ENCODE assay signal across 19 mouse cellular contexts in the genomic region with DNA sequence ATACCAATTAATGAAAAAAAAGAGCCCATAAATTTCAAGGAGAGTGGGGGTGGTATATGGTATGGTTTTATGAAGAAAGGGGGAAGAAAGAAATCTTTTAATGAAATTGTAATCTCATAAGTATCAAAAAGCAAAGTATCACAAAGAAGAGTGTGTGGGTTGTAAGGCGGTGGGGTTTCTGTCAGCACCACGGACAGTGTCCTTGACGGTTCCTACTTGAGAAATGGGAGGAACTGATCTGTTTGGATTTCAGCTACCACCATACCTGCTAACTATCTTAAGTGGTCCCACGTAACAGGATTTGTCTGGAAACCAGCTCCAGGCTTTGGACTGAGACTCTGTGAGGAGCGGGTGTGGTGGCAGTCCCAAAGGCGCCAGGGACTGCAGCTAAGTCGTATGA. TPM values are rescaled to one million over a fixed set of nuclear protein-coding genes. Genes with fewer than 3 reads are reported as not detected.
A peak's percentile ranks its signal among the peaks of the same experiment; 100 is the strongest.
DNase-seq lines count a peak whose midpoint lies in the region; ATAC-seq and TF ChIP-seq lines count a peak whose summit lies in the region.
"Had no signal": no experiment of that assay in that cellular context is flagged by ENCODE, and none has a peak within 500 bp of the region (broad histone marks: within the 10 kb centered on the region; RNA-seq: fewer than 3 reads in every experiment).

No protein-coding gene starts in this region.

- no peak for TF ChIP-seq CTCF in gastrocnemius, adult 2 months (IDR thresholded peaks at IDR 0.05)

- H3K4me2 ChIP-seq in intestine, embryonic 14.5 days (ENCODE audit: low read length), result no peak overlapping the region
- no peak overlapping the region for H3K4me2 ChIP-seq in intestine, embryonic 16.5 days (ENCODE audit: low read depth, low read length)
- no peak overlapping the region for H3K4me2 ChIP-seq in embryonic facial prominence, embryonic 11.5 days (ENCODE audit: low read depth, low read length)
- no peak overlapping the region for H3K4me2 ChIP-seq in midbrain, embryonic 14.5 days (ENCODE audit: low read length)
- H3K4me2 ChIP-seq: hindbrain, embryonic 15.5 days; liver, embryonic 15.5 days had no signal

- peak; percentile 67 for DNase-seq in intestine, embryonic 14.5 days (ENCODE audit: low spot score)
- peak; percentile 2 for DNase-seq in 3T3-L1 (ENCODE audit: low read depth, low spot score)
- peak; percentile 14 for DNase-seq in NIH3T3 (ENCODE audit: low read depth)
- peak; percentile 72 for DNase-seq in embryonic facial prominence, embryonic 11.5 days (ENCODE audit: low spot score)
- DNase-seq in gastrocnemius, adult 2 months, result no peak
- no peak for DNase-seq in midbrain, embryonic 14.5 days
- DNase-seq: adrenal gland, postnatal 14 days; cerebellum, postnatal 25 days; forebrain, postnatal 0 days; gastrocnemius, postnatal 36 days; layer of hippocampus, adult 9-11 months; thymus, adult 18-20 months had no signal

- intact Hi-C loops in gastrocnemius, adult 2 months (cut with DNase I), result loop anchor here (10.0 kb wide), 1 partner anchor 1317 kb away; no protein-coding TSS in a partner anchor

- H3K9ac ChIP-seq in intestine, embryonic 14.5 days (ENCODE audit: low read length), result no peak overlapping the region
- no peak overlapping the region for H3K9ac ChIP-seq in intestine, embryonic 16.5 days (ENCODE audit: low read depth, low read length)
- no peak overlapping the region for H3K9ac ChIP-seq in embryonic facial prominence, embryonic 11.5 days (replicated peaks; ENCODE audit: low read length)
- no peak overlapping the region for H3K9ac ChIP-seq in midbrain, embryonic 14.5 days (replicated peaks; ENCODE audit: low read length)
- H3K9ac ChIP-seq: forebrain, postnatal 0 days; hindbrain, embryonic 15.5 days; liver, embryonic 15.5 days had no signal

- no peak for ATAC-seq in intestine, embryonic 14.5 days (replicated peaks; ENCODE audit: low FRiP score, low TSS enrichment, low read depth)
- no peak for ATAC-seq in intestine, embryonic 16.5 days
- ATAC-seq in embryonic facial prominence, embryonic 11.5 days (replicated peaks; ENCODE audit: insufficient number of reproducible peaks, low FRiP score, low TSS enrichment, low read depth), result no peak
- no peak for ATAC-seq in midbrain, embryonic 14.5 days (ENCODE audit: low FRiP score, low TSS enrichment)
- ATAC-seq: forebrain, postnatal 0 days; midbrain, embryonic 16.5 days; Patski had no signal

- H3K36me3 ChIP-seq in intestine, embryonic 14.5 days (ENCODE audit: control insufficient read depth, insufficient read depth, low read length), result no peaks in the 10 kb centered on the region
- H3K36me3 ChIP-seq in intestine, embryonic 16.5 days (ENCODE audit: control insufficient read depth, insufficient read depth, low read length), result no peaks in the 10 kb centered on the region
- H3K36me3 ChIP-seq in embryonic facial prominence, embryonic 11.5 days (replicated peaks; ENCODE audit: control insufficient read depth, insufficient read depth, low read depth, low read length), result no peaks in the 10 kb centered on the region
- H3K36me3 ChIP-seq in midbrain, embryonic 14.5 days (ENCODE audit: control insufficient read depth, insufficient read depth, low read length), result no peaks in the 10 kb centered on the region
- H3K36me3 ChIP-seq: hindbrain, embryonic 15.5 days; liver, embryonic 15.5 days had no signal

- H3K4me3 ChIP-seq in intestine, embryonic 14.5 days (ENCODE audit: low read depth, low read length), result no peak overlapping the region
- H3K4me3 ChIP-seq in intestine, embryonic 16.5 days (ENCODE audit: low read length), result no peak overlapping the region
- H3K4me3 ChIP-seq in embryonic facial prominence, embryonic 11.5 days (ENCODE audit: low read depth, low read length), result no peak overlapping the region
- H3K4me3 ChIP-seq in gastrocnemius, adult 2 months, result no peak overlapping the region
- H3K4me3 ChIP-seq in midbrain, embryonic 14.5 days (replicated peaks; ENCODE audit: low read depth, low read length), result no peak overlapping the region
- H3K4me3 ChIP-seq: hindbrain, embryonic 15.5 days; liver, embryonic 15.5 days had no signal

- WGBS in intestine, embryonic 14.5 days, result 42% methylated on average over 7 of the region's 7 CpGs
- WGBS in intestine, embryonic 16.5 days, result 36% methylated on average over 7 of the region's 7 CpGs
- WGBS in embryonic facial prominence, embryonic 11.5 days, result 52% methylated on average over 7 of the region's 7 CpGs
- 57% methylated on average over 7 of the region's 7 CpGs for WGBS in midbrain, embryonic 14.5 days

- H3K4me1 ChIP-seq in intestine, embryonic 14.5 days (replicated peaks; ENCODE audit: control insufficient read depth, insufficient read depth, low read length), result no peaks in the 10 kb centered on the region
- H3K4me1 ChIP-seq in intestine, embryonic 16.5 days (ENCODE audit: control insufficient read depth, insufficient read depth, low read length), result no peaks in the 10 kb centered on the region
- H3K4me1 ChIP-seq in embryonic facial prominence, embryonic 11.5 days (ENCODE audit: control insufficient read depth, insufficient read depth, low read length), result no peaks in the 10 kb centered on the region
- no peaks in the 10 kb centered on the region for H3K4me1 ChIP-seq in midbrain, embryonic 14.5 days (ENCODE audit: control insufficient read depth, insufficient read depth, low read length)
- H3K4me1 ChIP-seq: hindbrain, embryonic 15.5 days; liver, embryonic 15.5 days had no signal

- no peak overlapping the region for H3K27ac ChIP-seq in intestine, embryonic 14.5 days (ENCODE audit: low read depth)
- H3K27ac ChIP-seq in intestine, embryonic 16.5 days (ENCODE audit: low read length), result no peak overlapping the region
- no peak overlapping the region for H3K27ac ChIP-seq in embryonic facial prominence, embryonic 11.5 days (replicated peaks; ENCODE audit: low read depth, low read length)
- H3K27ac ChIP-seq in gastrocnemius, adult 2 months, result no peak overlapping the region
- H3K27ac ChIP-seq in midbrain, embryonic 14.5 days (replicated peaks; ENCODE audit: low read depth, low read length), result no peak overlapping the region
- H3K27ac ChIP-seq: hindbrain, embryonic 15.5 days; liver, embryonic 15.5 days had no signal

- H3K27me3 ChIP-seq in intestine, embryonic 14.5 days (replicated peaks; ENCODE audit: control insufficient read depth, insufficient read depth, low read length), result no peaks in the 10 kb centered on the region
- H3K27me3 ChIP-seq in intestine, embryonic 16.5 days (replicated peaks; ENCODE audit: control insufficient read depth, insufficient read depth, low read length), result no peaks in the 10 kb centered on the region
- H3K27me3 ChIP-seq in embryonic facial prominence, embryonic 11.5 days (ENCODE audit: control insufficient read depth, insufficient read depth, low read length), result no peaks in the 10 kb centered on the region
- H3K27me3 ChIP-seq in midbrain, embryonic 14.5 days (ENCODE audit: control insufficient read depth, insufficient read depth, low read length), result no peaks in the 10 kb centered on the region
- H3K27me3 ChIP-seq: hindbrain, embryonic 15.5 days; liver, embryonic 15.5 days; Patski had no signal

- no peaks in the 10 kb centered on the region for H3K9me3 ChIP-seq in intestine, embryonic 14.5 days (ENCODE audit: control insufficient read depth, low read length)
- H3K9me3 ChIP-seq in intestine, embryonic 16.5 days (ENCODE audit: control insufficient read depth, low read length), result no peaks in the 10 kb centered on the region
- no peaks in the 10 kb centered on the region for H3K9me3 ChIP-seq in embryonic facial prominence, embryonic 11.5 days (replicated peaks; ENCODE audit: control insufficient read depth, low read length)
- no peaks in the 10 kb centered on the region for H3K9me3 ChIP-seq in midbrain, embryonic 14.5 days (ENCODE audit: control insufficient read depth, low read length)
- H3K9me3 ChIP-seq: hindbrain, embryonic 15.5 days; liver, embryonic 15.5 days had no signal

RNA-seq across cellular contexts. Expression of gene Gpr26, which starts 48.9 kb away (rescaled TPM):
- polyA plus RNA-seq in intestine, embryonic 14.5 days (2014; fragmentation: Nextera tagmentation; extraction: Ambion mirVana), result not detected in 2 replicates
- not detected in 2 replicates for polyA plus RNA-seq in intestine, embryonic 16.5 days (2015; fragmentation: Nextera tagmentation; extraction: Ambion mirVana)
- polyA plus RNA-seq in embryonic facial prominence, embryonic 11.5 days (2014; fragmentation: Nextera tagmentation; extraction: Ambion mirVana), result 0.03 and 0.06 TPM in 2 replicates
- total RNA-seq in gastrocnemius, adult 2 months (2021), result not detected
- 2.6 and 3.2 TPM in 2 replicates for polyA plus RNA-seq in midbrain, embryonic 14.5 days (2014; fragmentation: Nextera tagmentation; extraction: Ambion mirVana)
- total RNA-seq: adrenal gland, postnatal 14 days; gastrocnemius, postnatal 36 days had no signal
- polyA plus RNA-seq: heart, embryonic 14.5 days; kidney, embryonic 14.5 days; liver, embryonic 15.5 days; Patski had no signal

Comparison
In these comparisons a context has a peak if more than half of its experiments do, and no peak if none do; other contexts are left out.
1. DNase-seq: peak in intestine, embryonic 14.5 days (single experiment), 3T3-L1 (single experiment), NIH3T3 (single experiment) and embryonic facial prominence, embryonic 11.5 days (single experiment); none in gastrocnemius, adult 2 months (single experiment) and midbrain, embryonic 14.5 days (single experiment).